Mouse (Mus musculus): ENCODE measurements around the gene Stn1. TPM values are rescaled to one million over a fixed set of nuclear protein-coding genes. Genes with fewer than 3 reads are reported as not detected.

Stn1 gene
- 1.9 and 7.0 TPM in 2 replicates for polyA plus RNA-seq (2012; ENCODE audit: low replicate concordance)

DNA sequence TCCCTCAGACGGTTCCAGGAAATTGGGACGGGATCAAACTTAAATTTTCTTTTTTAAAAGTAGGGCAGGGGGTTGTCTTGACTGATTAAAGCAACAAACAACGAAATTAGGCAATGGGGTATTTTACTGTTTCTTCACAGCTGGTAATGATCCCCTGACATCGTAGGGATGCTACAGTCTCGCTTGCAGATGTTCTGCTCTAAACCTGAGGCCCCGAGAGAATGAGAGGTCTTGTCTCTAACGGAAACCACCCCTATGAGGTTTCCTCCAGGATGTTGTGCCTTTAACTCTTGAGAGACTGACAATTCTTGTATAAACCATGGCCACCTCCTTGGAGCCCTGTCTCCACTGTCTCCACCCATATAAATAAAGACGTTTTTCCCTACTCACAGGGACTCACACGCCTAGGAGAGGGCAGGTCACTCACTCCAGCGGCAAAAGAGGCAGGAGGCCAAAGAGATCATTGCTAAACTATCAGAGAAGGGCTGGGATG, at the start of gene Stn1:
Gene Stn1 (minus strand): TSS at position 208 of the 493 bp plus-strand sequence.

GRCm38 (mm10) chr19:47579225-47579787, 42.0 kb upstream of the Stn1 start, which contains the start of gene Slk:
Slk (plus strand) TSS chr19:47579678.

GRCm38 (mm10) chr19:47464304-47465241, 72.7 kb downstream of the Stn1 start, which contains the start of gene Sh3pxd2a:
Sh3pxd2a (minus strand) TSS chr19:47464401.

Other genes starting within 250 kb of the Stn1 start
- 5.0 and 10.4 TPM in 2 replicates for gene Sh3pxd2a, start 73.1 kb downstream of the Stn1 start, polyA plus RNA-seq (2012; ENCODE audit: low replicate concordance)
- gene Slk, start 42.2 kb upstream of the Stn1 start, polyA plus RNA-seq (2012; ENCODE audit: low replicate concordance), result 9.9 and 11.1 TPM in 2 replicates
- 1.3 and 2.4 TPM in 2 replicates for gene Col17a1, start 154.6 kb upstream of the Stn1 start, polyA plus RNA-seq (2012; ENCODE audit: low replicate concordance)
- 3.3 and 7.7 TPM in 2 replicates for gene Sfr1, start 194.2 kb upstream of the Stn1 start, polyA plus RNA-seq (2012; ENCODE audit: low replicate concordance)

All from leukemia stem cell, adult 10-12 weeks (primary cell).